Mouse (Mus musculus) MEL (cell line): ENCODE data around the gene Pip5kl1. TPM values are rescaled to one million over a fixed set of nuclear protein-coding genes. Genes with fewer than 3 reads are reported as not detected.

Source experiments
- DNase-seq: peaks from one replicate; pipeline ENCODE4 v3.0.0; 2011; ENCODE audit warnings: low read depth, low spot score
- H3K27ac ChIP-seq: 2 replicates; pipeline ENCODE4 v1.5.1; 2012; ENCODE audit warnings: low read depth, mild to moderate bottlenecking, control low read depth, low read length, moderate library complexity; ENCODE audit not compliant: control insufficient read depth
- H3K27me3 ChIP-seq, 2 experiments: fragments of 150-350 bp in 1 of 2; sonication (generic) in 1 of 2; 2 replicates each; pipeline ENCODE4 v1.6.1; 2012; ENCODE audit warnings: low read length in 2 of 2, mild to moderate bottlenecking in 2 of 2, improper control_type of control experiment in 1 of 2, moderate library complexity in 1 of 2; ENCODE audit not compliant: insufficient read depth in 2 of 2, control insufficient read depth in 1 of 2
- H3K36me3 ChIP-seq, 2 experiments: 2 replicates each; pipeline ENCODE4 v1.6.1; 2012 to 2014; ENCODE audit warnings: low read length in 2 of 2, improper control_type of control experiment in 1 of 2, inconsistent platforms in 1 of 2, mild to moderate bottlenecking in 1 of 2; ENCODE audit not compliant: insufficient read depth in 2 of 2, control insufficient read depth in 1 of 2
- H3K4me1 ChIP-seq, 2 experiments: fragments of 150-350 bp in 1 of 2; sonication (generic) in 1 of 2; 2 replicates each; pipeline ENCODE4 v1.6.1; 2012; ENCODE audit warnings: low read length in 2 of 2, improper control_type of control experiment in 1 of 2, mild to moderate bottlenecking in 1 of 2; ENCODE audit not compliant: insufficient read depth in 2 of 2, control insufficient read depth in 1 of 2
- H3K4me3 ChIP-seq, 2 experiments: fragments of 150-350 bp in 1 of 2; sonication (generic) in 1 of 2; 2 replicates each; pipeline ENCODE4 v1.5.1; 2012; ENCODE audit warnings: low read depth in 2 of 2, low read length in 2 of 2, mild to moderate bottlenecking in 2 of 2, moderate library complexity in 2 of 2, control low read depth in 1 of 2, improper control_type of control experiment in 1 of 2; ENCODE audit not compliant: control insufficient read depth in 1 of 2, insufficient read depth in 1 of 2
- H3K79me2 ChIP-seq: 2 replicates; pipeline ENCODE4 v1.6.1; 2012; ENCODE audit warnings: mild to moderate bottlenecking, low read length, moderate library complexity; ENCODE audit not compliant: control insufficient read depth, poor library complexity, insufficient read depth
- H3K9ac ChIP-seq: 2 replicates; pipeline ENCODE4 v1.6.1; 2012; ENCODE audit warnings: low read depth, mild to moderate bottlenecking, control low read depth, low read length, moderate library complexity; ENCODE audit not compliant: control insufficient read depth, poor library complexity, severe bottlenecking
- H3K9me3 ChIP-seq: fragments of 150-350 bp; sonication (generic); replicated peaks from 2 replicates; pipeline ENCODE4 v1.6.1; 2012; ENCODE audit warnings: mild to moderate bottlenecking, low read length, improper control_type of control experiment, moderate library complexity; ENCODE audit not compliant: insufficient read depth
- CHD1 ChIP-seq: IDR thresholded peaks from 2 replicates; pipeline ENCODE4 v1.6.1; 2012; ENCODE audit warnings: low read depth, mild to moderate bottlenecking, inconsistent platforms, low read length, improper control_type of control experiment
- CTCF ChIP-seq, 3 experiments: IDR thresholded peaks in 2 of 3; conservative IDR thresholded peaks in 1 of 3; 2 replicates each; pipeline ENCODE4 v1.5.1; 2011 to 2012; ENCODE audit warnings: low read length in 3 of 3, low read depth in 2 of 3, mild to moderate bottlenecking in 2 of 3, improper control_type of control experiment in 1 of 3, inconsistent platforms in 1 of 3, mixed read lengths in 1 of 3, moderate library complexity in 1 of 3; ENCODE audit not compliant: control insufficient read depth in 1 of 3, insufficient read depth in 1 of 3, poor library complexity in 1 of 3, severe bottlenecking in 1 of 3
- E2F4 ChIP-seq: IDR thresholded peaks from 2 replicates; pipeline ENCODE4 v1.6.1; 2011; ENCODE audit warnings: low read depth, low read length, improper control_type of control experiment, borderline replicate concordance
- GATA1 ChIP-seq: IDR thresholded peaks from 2 replicates; pipeline ENCODE4 v1.6.1; 2011; ENCODE audit warnings: low read depth, low read length, improper control_type of control experiment
- JUND ChIP-seq: IDR thresholded peaks from 2 replicates; pipeline ENCODE4 v1.6.1; 2011; ENCODE audit warnings: low read depth, mild to moderate bottlenecking, improper control_type of control experiment, low read length
- KAT2A ChIP-seq: conservative IDR thresholded peaks from 2 replicates; pipeline ENCODE4 v1.6.1; 2012; ENCODE audit warnings: low read depth, low read length, improper control_type of control experiment, inconsistent platforms
- MAZ ChIP-seq: IDR thresholded peaks from 2 replicates; pipeline ENCODE4 v1.6.1; 2012; ENCODE audit warnings: low read depth, mild to moderate bottlenecking, inconsistent platforms, low read length, improper control_type of control experiment
- MEF2A ChIP-seq: IDR thresholded peaks from 2 replicates; pipeline ENCODE4 v1.6.1; 2014; ENCODE audit warnings: low read depth, mild to moderate bottlenecking, inconsistent platforms, low read length, improper control_type of control experiment; ENCODE audit not compliant: poor library complexity, insufficient replicate concordance, severe bottlenecking; ENCODE audit errors: extremely low read depth
- MXI1 ChIP-seq: IDR thresholded peaks from 2 replicates; pipeline ENCODE4 v1.6.1; 2011; ENCODE audit warnings: mild to moderate bottlenecking, low read depth, low read length, improper control_type of control experiment
- MYB ChIP-seq: IDR thresholded peaks from 2 replicates; pipeline ENCODE4 v1.6.1; 2011; ENCODE audit warnings: mild to moderate bottlenecking, low read depth, low read length, improper control_type of control experiment
- MYC ChIP-seq: IDR thresholded peaks from 2 replicates; pipeline ENCODE4 v1.6.1; 2011; ENCODE audit warnings: low read depth, mild to moderate bottlenecking, low read length, improper control_type of control experiment, moderate library complexity
- NELFE ChIP-seq: IDR thresholded peaks from 2 replicates; pipeline ENCODE4 v1.6.1; 2011; ENCODE audit warnings: low read depth, low read length, improper control_type of control experiment
- NRF1 ChIP-seq: IDR thresholded peaks from 2 replicates; pipeline ENCODE4 v1.6.1; 2014; ENCODE audit warnings: low read depth, mild to moderate bottlenecking, inconsistent platforms, low read length, improper control_type of control experiment, moderate library complexity; ENCODE audit not compliant: poor library complexity, insufficient read depth, severe bottlenecking
- POLR2AphosphoS2 ChIP-seq: IDR thresholded peaks from 2 replicates; pipeline ENCODE4 v1.6.1; 2011; ENCODE audit warnings: low read length, improper control_type of control experiment
- POLR2AphosphoS5 ChIP-seq: IDR thresholded peaks from 2 replicates; pipeline ENCODE4 v1.6.1; 2012; ENCODE audit warnings: low read depth, borderline replicate concordance, mild to moderate bottlenecking, inconsistent platforms, low read length, moderate library complexity, mixed read lengths
- RCOR1 ChIP-seq: IDR thresholded peaks from 2 replicates; pipeline ENCODE4 v1.6.1; 2012; ENCODE audit warnings: low read depth, mild to moderate bottlenecking, inconsistent platforms, low read length, improper control_type of control experiment
- SIN3A ChIP-seq: IDR thresholded peaks from 2 replicates; pipeline ENCODE4 v1.6.1; 2012; ENCODE audit warnings: low read length, improper control_type of control experiment, inconsistent platforms
- SMC3 ChIP-seq: IDR thresholded peaks from 2 replicates; pipeline ENCODE4 v1.6.1; 2011; ENCODE audit warnings: low read depth, low read length, improper control_type of control experiment
- TBP ChIP-seq: IDR thresholded peaks from 2 replicates; pipeline ENCODE4 v1.8.0; 2011; ENCODE audit warnings: low read depth, low read length, improper control_type of control experiment
- TCF12 ChIP-seq: IDR thresholded peaks from 2 replicates; pipeline ENCODE4 v1.6.1; 2014; ENCODE audit warnings: low read depth, mild to moderate bottlenecking, inconsistent platforms, low read length, improper control_type of control experiment, moderate library complexity
- UBTF ChIP-seq: IDR thresholded peaks from 2 replicates; pipeline ENCODE4 v1.6.1; 2012; ENCODE audit warnings: low read depth, mild to moderate bottlenecking, inconsistent platforms, low read length, improper control_type of control experiment, moderate library complexity, borderline replicate concordance; ENCODE audit not compliant: insufficient read depth
- USF1 ChIP-seq: IDR thresholded peaks from 2 replicates; pipeline ENCODE4 v1.6.1; 2014; ENCODE audit warnings: low read depth, mild to moderate bottlenecking, inconsistent platforms, low read length, improper control_type of control experiment, moderate library complexity
- ZC3H11A ChIP-seq: IDR thresholded peaks from 2 replicates; pipeline ENCODE4 v1.6.1; 2012; ENCODE audit warnings: low read depth, mild to moderate bottlenecking, inconsistent platforms, low read length, improper control_type of control experiment
- ZKSCAN1 ChIP-seq: IDR thresholded peaks from 2 replicates; pipeline ENCODE4 v1.6.1; 2012; ENCODE audit warnings: low read depth, mild to moderate bottlenecking, inconsistent platforms, low read length, improper control_type of control experiment, moderate library complexity
- ZMIZ1 ChIP-seq: IDR thresholded peaks from 2 replicates; pipeline ENCODE4 v1.6.1; 2012; ENCODE audit warnings: low read depth, mild to moderate bottlenecking, inconsistent platforms, low read length, improper control_type of control experiment, moderate library complexity
- polyA plus RNA-seq, 2 experiments: library from polyadenylated mRNA; stranded (reverse) in 1 of 2; unstranded in 1 of 2; fragments of >175 nt in 1 of 2; fragments of >200 nt in 1 of 2; gene quantifications; 2 replicates each; pipeline versions ENCODE4 v1.2.1 to v1.2.4; 2012; ENCODE audit warnings: low replicate concordance in 2 of 2, low read depth in 1 of 2; ENCODE audit not compliant: insufficient read length in 2 of 2, insufficient read depth in 1 of 2, missing spikeins in 1 of 2
- total RNA-seq: library from RNA; depleted of rRNA; stranded (reverse); fragments of 300-350 nt; gene quantifications from 2 replicates; pipeline ENCODE4 v1.2.3, GENCODE M21; 2012

The Pip5kl1 gene
- total and polyA plus RNA-seq, 3 experiments, result 0.22 to 0.58 TPM; not detected in 1

- H3K36me3 ChIP-seq, result peaks cover 0 to 12% of the 10 kb centered on the region in 2 experiments; a peak in 3 of 4 replicates
- peak overlapping the region; percentile 10 to 91; a peak in 3 of 4 replicates for H3K4me3 ChIP-seq
- peaks cover 32% of the 10 kb centered on the region for H3K79me2 ChIP-seq
- H3K9me3 ChIP-seq, result no peaks in the 10 kb centered on the region
- no peak overlapping the region for H3K27ac ChIP-seq
- H3K27me3 ChIP-seq, result no peaks in the 10 kb centered on the region
- H3K9ac ChIP-seq, result peak overlapping the region; percentile 21; the same call in 1 of the 2 replicates
- DNase-seq, result no peak
- TF ChIP-seq USF1 (no peak), MAZ (no peak), POLR2AphosphoS2 (no peak), RCOR1 (no peak), ZKSCAN1 (no peak), CTCF (IDR thresholded peaks at IDR 0.05 in 2 of 3, conservative IDR thresholded peaks at IDR 0.05 in 1 of 3; ENCODE audit: control insufficient read depth in 1 of 3, insufficient read depth in 1 of 3, low read depth in 2 of 3, low read length in 3 of 3, poor library complexity in 1 of 3, severe bottlenecking in 1 of 3) (no peak), MYB (no peak), ZC3H11A (no peak), CHD1 (no peak), SIN3A (no peak), GATA1 (no peak), MEF2A (no peak), MXI1 (no peak), ZMIZ1 (no peak), NRF1 (no peak)
- peaks cover 5 to 18% of the 10 kb centered on the region in 2 experiments; a peak in 3 of 4 replicates for H3K4me1 ChIP-seq
These were observed 14.7 kb downstream of the Pip5kl1 start for GRCm38 (mm10) chr2:32589213-32589795.

DNA sequence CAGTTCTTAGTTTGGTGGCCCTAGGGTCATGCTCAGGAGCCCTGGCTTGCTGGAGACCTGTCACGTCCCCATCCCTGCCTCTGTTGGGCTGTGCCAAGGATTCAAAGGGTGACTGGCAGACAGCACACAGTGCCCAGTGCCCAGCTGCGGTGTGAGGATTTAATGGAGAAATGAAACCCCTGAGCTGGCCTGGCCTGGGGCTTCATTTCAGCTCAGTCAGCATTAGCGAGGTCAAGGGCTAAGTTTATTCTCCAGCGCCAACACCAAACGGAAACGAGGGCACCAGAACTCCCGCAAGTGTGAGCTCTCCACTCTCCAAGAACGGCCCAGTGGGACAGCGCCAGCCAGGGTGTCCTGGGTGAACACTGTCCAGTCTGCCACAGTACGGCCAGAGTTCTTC is 15.6 kb downstream of the Pip5kl1 start:
- no peak overlapping the region for H3K9ac ChIP-seq
- no peaks in the 10 kb centered on the region for H3K27me3 ChIP-seq
- peaks cover 0 to 12% of the 10 kb centered on the region in 2 experiments; a peak in 3 of 4 replicates for H3K36me3 ChIP-seq
- peaks cover 5 to 18% of the 10 kb centered on the region in 2 experiments; a peak in 3 of 4 replicates for H3K4me1 ChIP-seq
- no peaks in the 10 kb centered on the region for H3K9me3 ChIP-seq
- H3K27ac ChIP-seq, result no peak overlapping the region
- H3K79me2 ChIP-seq, result peaks cover 32% of the 10 kb centered on the region
- no peak for DNase-seq
- no peak for TF ChIP-seq MEF2A
- TF ChIP-seq KAT2A, result no peak
- TF ChIP-seq POLR2AphosphoS5, result no peak
- TF ChIP-seq TCF12, result no peak
- TF ChIP-seq JUND, result no peak
- no peak for TF ChIP-seq MYC
- TF ChIP-seq NRF1, result no peak
- no peak for TF ChIP-seq E2F4
- TF ChIP-seq RCOR1, result no peak
- TF ChIP-seq MAZ, result no peak
- TF ChIP-seq ZKSCAN1, result no peak
- no peak for TF ChIP-seq GATA1
- no peak for TF ChIP-seq UBTF
- no peak for TF ChIP-seq SMC3
- TF ChIP-seq TBP, result no peak
- no peak for TF ChIP-seq NELFE
- no peak for TF ChIP-seq POLR2AphosphoS2
- TF ChIP-seq, all 39 proteins: peak for 0
- H3K4me3 ChIP-seq, result no peak overlapping the region
